Mouse (Mus musculus) C2C12 (cell line): ENCODE data around the gene Cacna1c. TPM values are rescaled to one million over a fixed set of nuclear protein-coding genes. Genes with fewer than 3 reads are reported as not detected.

Experiments used
- H3K27me3 ChIP-seq: one replicate; pipeline ENCODE4 v1.6.1; 2011; ENCODE audit not compliant: control insufficient read depth, insufficient read depth, insufficient read length
- H3K36me3 ChIP-seq: one replicate; pipeline ENCODE4 v1.6.1; 2011; ENCODE audit not compliant: control insufficient read depth, insufficient read depth
- H3K4me3 ChIP-seq: one replicate; pipeline ENCODE4 v1.5.1; 2011; ENCODE audit warnings: mild to moderate bottlenecking, control low read depth; ENCODE audit not compliant: poor library complexity, insufficient read depth, severe bottlenecking
- H3K79me2 ChIP-seq: one replicate; pipeline ENCODE4 v1.6.1; 2011; ENCODE audit not compliant: control insufficient read depth, insufficient read depth
- H3K79me3 ChIP-seq: one replicate; pipeline ENCODE4 v1.6.1; 2011; ENCODE audit warnings: low read depth, control low read depth
- H3ac ChIP-seq: one replicate; pipeline ENCODE3; 2011; ENCODE audit warnings: low read depth; ENCODE audit not compliant: control insufficient read depth, insufficient read length
- CEBPB ChIP-seq: IDR thresholded peaks from one replicate; pipeline ENCODE4 v1.6.1; 2011; ENCODE audit warnings: low read depth, mild to moderate bottlenecking, control low read depth, moderate library complexity
- CTCF ChIP-seq: IDR thresholded peaks from one replicate; pipeline ENCODE4 v1.5.1; 2011; ENCODE audit not compliant: control insufficient read depth, insufficient read depth, insufficient read length
- FOSL1 ChIP-seq: IDR thresholded peaks from one replicate; pipeline ENCODE4 v1.8.0; 2011; ENCODE audit warnings: mild to moderate bottlenecking, low read length; ENCODE audit not compliant: poor library complexity, insufficient read depth, severe bottlenecking
- MAX ChIP-seq: IDR thresholded peaks from one replicate; pipeline ENCODE4 v1.6.1; 2011; ENCODE audit warnings: mild to moderate bottlenecking, control low read depth
- MYOD1 ChIP-seq: IDR thresholded peaks from one replicate; pipeline ENCODE4 v1.6.1; 2011; ENCODE audit warnings: low read depth; ENCODE audit not compliant: control insufficient read depth, insufficient read length
- MYOG ChIP-seq: IDR thresholded peaks from one replicate; pipeline ENCODE4 v1.6.1; 2011; ENCODE audit not compliant: control insufficient read depth, insufficient read length; ENCODE audit errors: extremely low read depth
- USF1 ChIP-seq: IDR thresholded peaks from one replicate; pipeline ENCODE4 v1.6.1; 2011; ENCODE audit warnings: low read depth, mild to moderate bottlenecking, control low read depth, moderate library complexity
- polyA plus RNA-seq: library from polyadenylated mRNA; unstranded; fragments of >200 nt; fragmentation: generic; extraction: Trizol; gene quantifications from one replicate; pipeline ENCODE4 v1.2.1, GENCODE M21; 2012; ENCODE audit warnings: missing spikeins

Gene Cacna1c
- polyA plus RNA-seq, 1 experiment: not detected

- Histone ChIP-seq H3K4me3 (no peak overlapping the region), H3K79me3 (no peaks in the 10 kb centered on the region), H3K79me2 (no peaks in the 10 kb centered on the region), H3ac (no peak overlapping the region), H3K27me3 (peaks cover 12% of the 10 kb centered on the region), H3K36me3 (no peaks in the 10 kb centered on the region)
- TF ChIP-seq USF1: no peak
- TF ChIP-seq CTCF: no peak
- no peak for TF ChIP-seq MYOG
- TF ChIP-seq MAX: no peak
- no peak for TF ChIP-seq MYOD1
- no peak for TF ChIP-seq FOSL1
- no peak for TF ChIP-seq CEBPB
Measured at GRCm38 (mm10) chr6:118707066-118707465, 489.2 kb downstream of the Cacna1c start.

- Histone ChIP-seq H3K27me3 (peaks cover 12% of the 10 kb centered on the region), H3K4me3 (no peak overlapping the region), H3K36me3 (no peaks in the 10 kb centered on the region), H3K79me3 (no peaks in the 10 kb centered on the region), H3ac (no peak overlapping the region), H3K79me2 (no peaks in the 10 kb centered on the region)
- no peak for TF ChIP-seq CEBPB
- no peak for TF ChIP-seq MYOG
- no peak for TF ChIP-seq CTCF
- TF ChIP-seq FOSL1: no peak
- TF ChIP-seq MAX: no peak
- no peak for TF ChIP-seq USF1
- TF ChIP-seq MYOD1: no peak
Measured at GRCm38 (mm10) chr6:118705840-118706239, 490.4 kb downstream of the Cacna1c start.

- no peak for TF ChIP-seq MYOG
- TF ChIP-seq CTCF: no peak
- TF ChIP-seq MYOD1: no peak
- no peak for TF ChIP-seq MAX
- TF ChIP-seq FOSL1: no peak
- TF ChIP-seq CEBPB: no peak
- TF ChIP-seq USF1: no peak
- no peak overlapping the region for H3ac ChIP-seq
- H3K4me3 ChIP-seq: no peak overlapping the region
- H3K79me3 ChIP-seq: no peaks in the 10 kb centered on the region
- H3K27me3 ChIP-seq: peaks cover 4% of the 10 kb centered on the region
- no peaks in the 10 kb centered on the region for H3K36me3 ChIP-seq
- H3K79me2 ChIP-seq: no peaks in the 10 kb centered on the region
Measured at GRCm38 (mm10) chr6:118694626-118695025, 501.6 kb downstream of the Cacna1c start.

- Histone ChIP-seq H3ac (no peak overlapping the region), H3K4me3 (no peak overlapping the region), H3K36me3 (no peaks in the 10 kb centered on the region), H3K27me3 (peaks cover 25% of the 10 kb centered on the region), H3K79me3 (no peaks in the 10 kb centered on the region), H3K79me2 (no peaks in the 10 kb centered on the region)
- TF ChIP-seq CTCF (no peak), MAX (no peak), USF1 (no peak), CEBPB (no peak), MYOG (no peak), FOSL1 (no peak), MYOD1 (no peak)
Measured at GRCm38 (mm10) chr6:118689447-118689846, 506.8 kb downstream of the Cacna1c start.

- H3K79me3 ChIP-seq: no peaks in the 10 kb centered on the region
- H3K27me3 ChIP-seq: peaks cover 25% of the 10 kb centered on the region
- H3ac ChIP-seq: no peak overlapping the region
- no peaks in the 10 kb centered on the region for H3K36me3 ChIP-seq
- no peak overlapping the region for H3K4me3 ChIP-seq
- H3K79me2 ChIP-seq: no peaks in the 10 kb centered on the region
- TF ChIP-seq CEBPB: no peak
- TF ChIP-seq USF1: no peak
- no peak for TF ChIP-seq MYOG
- no peak for TF ChIP-seq CTCF
- no peak for TF ChIP-seq MAX
- TF ChIP-seq MYOD1: no peak
- TF ChIP-seq FOSL1: no peak
Measured at GRCm38 (mm10) chr6:118688856-118689255, 507.4 kb downstream of the Cacna1c start.

GRCm38 (mm10) chr6:118680814-118681213 lies 515.4 kb downstream of the Cacna1c start:
- H3K4me3 ChIP-seq: no peak overlapping the region
- no peaks in the 10 kb centered on the region for H3K79me2 ChIP-seq
- no peak for TF ChIP-seq MYOD1

More at GRCm38 (mm10) chr6:118680814-118681213, 515.4 kb downstream of the Cacna1c start:
- Histone ChIP-seq H3K79me3 (no peaks in the 10 kb centered on the region), H3K27me3 (peaks cover 13% of the 10 kb centered on the region), H3ac (no peak overlapping the region), H3K36me3 (no peaks in the 10 kb centered on the region)
